Mouse (Mus musculus) heart, postnatal 0 days (tissue): ENCODE measurements at regions not wholly inside any gene's neighbourhood (a gene's known extent, or its start where the extent isn't known, plus 50 kb on each side); places are given as distances from the start of the nearest gene placed in this dataset.
"Not testable (repeated sequence)": the region's sequence is repeated elsewhere in the genome, so short reads cannot be mapped to it uniquely, and the experiment has no call there.

Source experiments
- CTCF ChIP-seq: IDR thresholded peaks from 2 replicates; pipeline ENCODE4 v1.5.1; 2016; ENCODE audit warnings: antibody characterized with exemption, control low read depth, low read depth
- EP300 ChIP-seq: IDR thresholded peaks from 2 replicates; pipeline ENCODE4 v1.6.1; 2016; ENCODE audit warnings: antibody characterized with exemption, low read depth

GRCm38 (mm10) chr12:109766602-109767001, 166.5 kb upstream of the Rtl1 start:
- TF ChIP-seq CTCF, EP300: not testable (repeated sequence)
